Mouse (Mus musculus) hindbrain, embryonic 13.5 days (tissue): ENCODE measurements around the gene Bhlhe40. TPM values are rescaled to one million over a fixed set of nuclear protein-coding genes. Genes with fewer than 3 reads are reported as not detected.

ENCODE experiments used
- ATAC-seq: fragments of 200-750 bp; cut with Nextera tagmentation; 2 replicates; pipeline ENCODE4 v1.8.0; 2017; ENCODE audit warnings: moderate TSS enrichment; ENCODE audit not compliant: low FRiP score
- H3K27ac ChIP-seq: fragments of 300-500 bp; sonication (generic); 2 replicates; pipeline ENCODE4 v1.5.1; 2015; ENCODE audit warnings: inconsistent platforms, mild to moderate bottlenecking, moderate library complexity
- H3K27me3 ChIP-seq: fragments of 300-500 bp; sonication (generic); 2 replicates; pipeline ENCODE4 v1.6.1; 2015; ENCODE audit warnings: mild to moderate bottlenecking, inconsistent platforms
- H3K36me3 ChIP-seq: fragments of 300-500 bp; sonication (generic); 2 replicates; pipeline ENCODE4 v1.6.1; 2015; ENCODE audit warnings: mild to moderate bottlenecking, inconsistent platforms
- H3K4me1 ChIP-seq: fragments of 300-500 bp; sonication (generic); replicated peaks from 2 replicates; pipeline ENCODE4 v1.6.1; 2015; ENCODE audit warnings: inconsistent platforms
- H3K4me2 ChIP-seq: fragments of 300-500 bp; sonication (generic); 2 replicates; pipeline ENCODE4 v1.6.1; 2015; ENCODE audit warnings: inconsistent platforms, mild to moderate bottlenecking, moderate library complexity
- H3K4me3 ChIP-seq: fragments of 300-500 bp; sonication (generic); 2 replicates; pipeline ENCODE4 v1.5.1; 2015; ENCODE audit warnings: mild to moderate bottlenecking, inconsistent platforms
- H3K9ac ChIP-seq: fragments of 300-500 bp; sonication (generic); 2 replicates; pipeline ENCODE4 v1.6.1; 2015; ENCODE audit warnings: mild to moderate bottlenecking, inconsistent platforms
- H3K9me3 ChIP-seq: fragments of 300-500 bp; sonication (generic); 2 replicates; pipeline ENCODE4 v1.6.1; 2016; ENCODE audit warnings: inconsistent platforms
- WGBS: fragments of 180-500 bp; shearing (Covaris S2); methylation state at CpG from one replicate; pipeline ENCODE4 v1.1.7; 2015; 5-methylcytosine and 5-hydroxymethylcytosine counted together
- polyA plus RNA-seq: library from polyadenylated mRNA; unstranded; fragments of >200 nt; fragmentation: Nextera tagmentation; extraction: Ambion mirVana; gene quantifications from 2 replicates; pipeline ENCODE4 v1.2.1, GENCODE M21; 2015

Gene Bhlhe40
- polyA plus RNA-seq, 1 experiment from 2014 or later = 3.0 TPM

GRCm38 (mm10) chr6:108699679-108700078, 39.2 kb downstream of the Bhlhe40 start:
- 81% methylated on average over 3 of the region's 3 CpGs for WGBS
- Histone ChIP-seq H3K4me1 (peaks cover 16% of the 10 kb centered on the region), H3K9me3 (no peaks in the 10 kb centered on the region), H3K27ac (no peak overlapping the region), H3K9ac (no peak overlapping the region), H3K27me3 (peaks cover 10% of the 10 kb centered on the region; the same call in 1 of the 2 replicates), H3K4me2 (no peak overlapping the region), H3K36me3 (no peaks in the 10 kb centered on the region), H3K4me3 (no peak overlapping the region)
- ATAC-seq = no peak

GRCm38 (mm10) chr6:108700638-108701343, 40.4 kb downstream of the Bhlhe40 start:
- Histone ChIP-seq H3K4me3 (peak overlapping the region; percentile 16; the same call in 1 of the 2 replicates), H3K27me3 (peaks cover 10% of the 10 kb centered on the region; the same call in 1 of the 2 replicates), H3K27ac (no peak overlapping the region), H3K9me3 (no peaks in the 10 kb centered on the region), H3K36me3 (no peaks in the 10 kb centered on the region), H3K4me2 (peak overlapping the region; percentile 49), H3K9ac (peak overlapping the region; percentile 63), H3K4me1 (peaks cover 16% of the 10 kb centered on the region)
- 14% methylated on average over 17 of the region's 17 CpGs for WGBS
- ATAC-seq = peak; percentile 79

- no peak overlapping the region for H3K4me3 ChIP-seq
- WGBS = 29% methylated on average over 3 of the region's 3 CpGs
- H3K4me1 ChIP-seq = peaks cover 16% of the 10 kb centered on the region
- no peaks in the 10 kb centered on the region for H3K36me3 ChIP-seq
- peaks cover 15% of the 10 kb centered on the region; the same call in 1 of the 2 replicates for H3K27me3 ChIP-seq
- no peak overlapping the region for H3K9ac ChIP-seq
- no peak overlapping the region for H3K27ac ChIP-seq
- H3K4me2 ChIP-seq = no peak overlapping the region
- H3K9me3 ChIP-seq = no peaks in the 10 kb centered on the region
- ATAC-seq = no peak
Observed at GRCm38 (mm10) chr6:108702648-108703047, 42.2 kb downstream of the Bhlhe40 start.

- WGBS = 96% methylated on average over 1 of the region's 1 CpGs
- Histone ChIP-seq H3K9ac (no peak overlapping the region), H3K27ac (no peak overlapping the region), H3K9me3 (no peaks in the 10 kb centered on the region), H3K4me2 (no peak overlapping the region), H3K27me3 (peaks cover 15% of the 10 kb centered on the region; the same call in 1 of the 2 replicates), H3K4me1 (peaks cover 13% of the 10 kb centered on the region), H3K36me3 (no peaks in the 10 kb centered on the region), H3K4me3 (no peak overlapping the region)
- ATAC-seq = no peak
Observed at GRCm38 (mm10) chr6:108703085-108703484, 42.7 kb downstream of the Bhlhe40 start.

GRCm38 (mm10) chr6:108704316-108705080, 44.1 kb downstream of the Bhlhe40 start:
- H3K27me3 ChIP-seq = peaks cover 11% of the 10 kb centered on the region; the same call in 1 of the 2 replicates
- H3K4me2 ChIP-seq = no peak overlapping the region
- H3K27ac ChIP-seq = no peak overlapping the region
- no peaks in the 10 kb centered on the region for H3K36me3 ChIP-seq
- H3K4me3 ChIP-seq = no peak overlapping the region
- H3K9ac ChIP-seq = no peak overlapping the region
- WGBS = 59% methylated on average over 9 of the region's 9 CpGs
- no peak for ATAC-seq
- H3K4me1 ChIP-seq = peaks cover 15% of the 10 kb centered on the region
- H3K9me3 ChIP-seq = no peaks in the 10 kb centered on the region

- H3K9me3 ChIP-seq = no peaks in the 10 kb centered on the region
- no peak overlapping the region for H3K27ac ChIP-seq
- no peaks in the 10 kb centered on the region for H3K36me3 ChIP-seq
- 85% methylated on average over 6 of the region's 6 CpGs for WGBS
- no peak overlapping the region for H3K4me3 ChIP-seq
- H3K4me1 ChIP-seq = peaks cover 15% of the 10 kb centered on the region
- ATAC-seq = no peak
- H3K4me2 ChIP-seq = no peak overlapping the region
- H3K27me3 ChIP-seq = 0 out of 2 replicates have a peak, but pooled peaks cover 4% of the 10 kb centered on the region
- H3K9ac ChIP-seq = no peak overlapping the region
Observed at GRCm38 (mm10) chr6:108705957-108706356, 45.5 kb downstream of the Bhlhe40 start.

- WGBS = 94% methylated on average over 8 of the region's 8 CpGs
- no peak overlapping the region for H3K9ac ChIP-seq
- no peak overlapping the region for H3K4me2 ChIP-seq
- peaks cover 15% of the 10 kb centered on the region for H3K4me1 ChIP-seq
- 0 out of 2 replicates have a peak, but pooled peaks cover 4% of the 10 kb centered on the region for H3K27me3 ChIP-seq
- H3K36me3 ChIP-seq = no peaks in the 10 kb centered on the region
- no peaks in the 10 kb centered on the region for H3K9me3 ChIP-seq
- no peak overlapping the region for H3K27ac ChIP-seq
- no peak overlapping the region for H3K4me3 ChIP-seq
- no peak for ATAC-seq
Observed at GRCm38 (mm10) chr6:108706994-108707645, 46.7 kb downstream of the Bhlhe40 start.

- WGBS = 16% methylated on average over 9 of the region's 9 CpGs
- Histone ChIP-seq H3K4me1 (peaks cover 15% of the 10 kb centered on the region), H3K27me3 (peaks cover 8% of the 10 kb centered on the region; the same call in 1 of the 2 replicates), H3K36me3 (no peaks in the 10 kb centered on the region), H3K27ac (no peak overlapping the region), H3K9me3 (no peaks in the 10 kb centered on the region), H3K9ac (peak overlapping the region; percentile 67), H3K4me2 (peak overlapping the region; percentile 95), H3K4me3 (peak overlapping the region; percentile 50)
- no peak; the same call in 1 of the 2 replicates for ATAC-seq
Observed at GRCm38 (mm10) chr6:108709131-108709470, 48.7 kb downstream of the Bhlhe40 start.

GRCm38 (mm10) chr6:108709471-108710231, 49.2 kb downstream of the Bhlhe40 start:
- peak; percentile 94 for ATAC-seq
- Histone ChIP-seq H3K4me3 (peak overlapping the region; percentile 50), H3K27ac (peak overlapping the region; percentile 64; the same call in 1 of the 2 replicates), H3K9ac (peak overlapping the region; percentile 67), H3K4me1 (peaks cover 15% of the 10 kb centered on the region), H3K27me3 (peaks cover 8% of the 10 kb centered on the region; the same call in 1 of the 2 replicates), H3K9me3 (no peaks in the 10 kb centered on the region), H3K4me2 (peak overlapping the region; percentile 95), H3K36me3 (no peaks in the 10 kb centered on the region)
- WGBS = under 1% methylated on average over 29 of the region's 29 CpGs

GRCm38 (mm10) chr6:108710667-108711066, 50.2 kb downstream of the Bhlhe40 start:
- no peak overlapping the region for H3K4me3 ChIP-seq
- no peaks in the 10 kb centered on the region for H3K9me3 ChIP-seq
- H3K9ac ChIP-seq = no peak overlapping the region
- peaks cover 15% of the 10 kb centered on the region for H3K4me1 ChIP-seq
- H3K4me2 ChIP-seq = no peak overlapping the region
- no peaks in the 10 kb centered on the region for H3K36me3 ChIP-seq
- H3K27ac ChIP-seq = no peak overlapping the region
- H3K27me3 ChIP-seq = peaks cover 8% of the 10 kb centered on the region; the same call in 1 of the 2 replicates
- no peak for ATAC-seq
- WGBS = 73% methylated on average over 3 of the region's 3 CpGs

GRCm38 (mm10) chr6:108711192-108711964, 50.9 kb downstream of the Bhlhe40 start:
- Histone ChIP-seq H3K9ac (no peak overlapping the region), H3K27ac (no peak overlapping the region), H3K4me1 (peaks cover 15% of the 10 kb centered on the region), H3K9me3 (no peaks in the 10 kb centered on the region), H3K36me3 (no peaks in the 10 kb centered on the region), H3K27me3 (peaks cover 8% of the 10 kb centered on the region; the same call in 1 of the 2 replicates), H3K4me2 (no peak overlapping the region), H3K4me3 (no peak overlapping the region)
- no peak for ATAC-seq
- 87% methylated on average over 4 of the region's 4 CpGs for WGBS
